Mouse (Mus musculus) layer of hippocampus, adult 11-12 months (tissue): ENCODE results near the gene Gm21244.
"Not testable (repeated sequence)": the region's sequence is repeated elsewhere in the genome, so short reads cannot be mapped to it uniquely, and the experiment has no call there.

ENCODE experiments used
- DNase-seq: peaks from one replicate; pipeline ENCODE4 v3.0.0; 2022; ENCODE audit warnings: low spot score

Gene Gm21244

GRCm38 (mm10) chrY:7169193-7169592 lies at the start of gene Gm21244:
Gm21244 (minus strand) TSS chrY:7169293.
- not testable (repeated sequence) for DNase-seq
